Mouse (Mus musculus) large intestine, adult 2 months (tissue): ENCODE data around the gene Fam168b. TPM values are rescaled to one million over a fixed set of nuclear protein-coding genes. Genes with fewer than 3 reads are reported as not detected.

Experiments
- DNase-seq: peaks from one replicate; pipeline ENCODE4 v3.0.0-alpha.2; 2012; ENCODE audit warnings: low read depth, low spot score
- WGBS: fragments of 180-500 bp; shearing (Covaris S2); methylation state at CpG from one replicate; pipeline ENCODE4 v1.1.7; 2018; 5-methylcytosine and 5-hydroxymethylcytosine counted together
- polyA plus RNA-seq: library from polyadenylated mRNA; depleted of rRNA; stranded (reverse); fragments of >200 nt; gene quantifications from 2 replicates; pipeline ENCODE4 v1.2.3, GENCODE M21; 2012

The Fam168b gene
- polyA plus RNA-seq, 1 experiment = 115 TPM

GRCm38 (mm10) chr1:34852116-34852878 lies 9.4 kb upstream of the Fam168b start:
- WGBS = 26% methylated on average over 11 of the region's 11 CpGs

GRCm38 (mm10) chr1:34851562-34851961 lies 8.7 kb upstream of the Fam168b start:
- DNase-seq = peak; percentile 83
- 6% methylated on average over 6 of the region's 6 CpGs for WGBS

More at GRCm38 (mm10) chr1:34852116-34852878, 9.4 kb upstream of the Fam168b start:
- DNase-seq = no peak

GRCm38 (mm10) chr1:34850343-34851136 lies 7.7 kb upstream of the Fam168b start:
- WGBS = 24% methylated on average over 11 of the region's 11 CpGs
- no peak for DNase-seq

- peak; percentile 83 for DNase-seq
- WGBS = 1% methylated on average over 39 of the region's 40 CpGs
Observed at GRCm38 (mm10) chr1:34849745-34850342, 7.0 kb upstream of the Fam168b start, which contains the start of gene Plekhb2. TSS of gene Plekhb2 (plus strand) at chr1:34849976.

DNA sequence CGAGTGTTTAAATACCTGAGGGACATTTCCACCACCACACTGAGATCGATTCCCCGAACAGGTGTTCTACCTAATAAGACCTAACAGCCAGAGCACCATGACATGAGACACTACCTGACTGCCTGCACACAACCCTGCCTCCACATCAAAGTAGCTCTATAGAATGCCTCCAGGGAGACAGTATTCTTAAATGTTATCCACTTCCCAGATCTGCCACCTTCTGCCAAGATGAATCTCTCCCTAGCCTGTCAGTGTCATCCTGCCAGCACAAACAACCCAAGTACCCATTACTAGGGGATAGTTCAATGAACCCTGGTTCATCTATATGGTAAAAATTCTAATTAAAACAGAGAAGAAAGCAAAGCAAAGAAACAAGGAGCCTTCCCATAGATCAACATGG lies 4.2 kb upstream of the Fam168b start:
- no peak for DNase-seq
- 89% methylated on average over 3 of the region's 3 CpGs for WGBS

DNA sequence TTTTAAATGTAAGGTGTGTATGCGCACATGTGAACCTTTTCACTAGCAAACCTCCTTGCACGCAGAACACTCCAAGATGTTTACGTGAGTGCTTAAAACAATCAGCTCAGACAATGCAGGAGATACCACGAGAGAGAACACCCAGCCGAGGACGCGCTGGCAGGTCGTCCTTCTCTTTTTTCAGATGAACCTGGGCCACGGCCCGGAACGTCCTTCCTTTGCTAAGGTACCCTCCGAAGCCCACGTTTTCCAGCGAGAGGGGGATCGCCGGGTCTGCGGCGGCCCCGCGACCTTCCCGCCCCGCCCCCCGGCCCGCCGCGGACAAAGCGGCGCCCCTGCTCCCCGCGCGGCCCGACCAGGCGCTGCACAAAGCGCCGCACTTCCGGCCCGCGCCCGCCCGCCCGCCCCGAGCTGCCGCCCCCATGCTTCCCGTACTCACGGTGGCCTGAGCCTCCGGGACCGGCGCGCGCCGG lies 440 bp downstream of the Fam168b start:
- DNase-seq = no peak
- under 1% methylated on average over 51 of the region's 51 CpGs for WGBS

- DNase-seq = no peak
- 2% methylated on average over 12 of the region's 12 CpGs for WGBS
Observed at GRCm38 (mm10) chr1:34841709-34842388, 1.0 kb downstream of the Fam168b start.

DNA sequence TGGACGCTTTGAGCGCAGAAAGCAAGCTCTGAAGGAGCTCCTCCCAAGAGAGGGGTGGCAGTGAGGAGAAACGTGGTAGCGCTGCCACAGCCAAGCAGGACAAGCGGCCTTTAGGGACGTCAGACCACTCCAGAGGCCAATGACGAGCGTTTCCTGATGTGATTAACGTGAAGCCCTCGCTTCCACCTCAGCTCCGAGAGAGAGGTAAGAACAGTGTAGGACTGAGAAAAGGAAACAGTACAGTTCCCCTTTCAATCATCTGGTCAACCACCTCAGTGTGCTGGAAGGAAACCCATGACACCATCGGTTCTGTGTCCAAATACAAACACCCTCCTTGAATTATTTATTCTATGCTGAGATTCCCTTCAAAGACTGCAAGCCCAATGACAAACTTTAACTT lies 3.6 kb downstream of the Fam168b start:
- WGBS = 66% methylated on average over 12 of the region's 12 CpGs
- no peak for DNase-seq

DNA sequence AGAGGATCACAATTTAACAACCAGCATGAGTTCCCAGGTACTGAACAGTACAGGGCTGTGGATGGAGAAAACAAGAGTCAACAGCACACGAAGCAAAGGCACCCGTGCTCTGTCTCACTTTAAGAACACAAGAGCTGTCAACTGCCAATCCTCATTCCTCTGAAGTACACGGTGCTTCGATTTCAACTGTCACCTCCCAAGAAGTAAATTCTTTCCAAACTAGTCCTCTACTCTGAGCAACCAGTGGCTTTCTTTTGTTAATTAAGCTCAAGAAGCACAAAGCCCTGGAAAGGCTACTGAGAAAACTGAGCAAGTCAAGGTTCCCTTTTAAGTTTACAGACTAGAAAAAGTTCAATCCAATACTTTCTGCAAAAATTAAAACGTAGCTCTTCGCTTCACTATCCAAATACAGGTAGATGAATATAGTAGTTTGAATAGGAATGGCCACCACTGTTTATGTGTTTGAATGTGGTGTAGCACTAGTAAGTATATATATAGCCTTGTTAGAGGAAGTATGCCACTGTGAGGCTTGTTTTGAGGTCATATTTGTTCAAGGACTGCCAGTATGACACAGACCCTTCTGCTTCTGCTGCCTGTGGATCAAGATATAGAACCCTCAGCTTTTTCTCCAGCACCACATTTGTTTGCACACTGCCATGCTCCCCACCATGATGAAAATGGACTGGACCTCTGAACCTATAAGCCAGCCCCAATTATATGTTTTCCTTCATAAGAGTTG lies 4.7 kb downstream of the Fam168b start:
- DNase-seq = no peak
- WGBS = 52% methylated on average over 6 of the region's 6 CpGs

- no peak for DNase-seq
- 58% methylated on average over 2 of the region's 2 CpGs for WGBS
Observed at GRCm38 (mm10) chr1:34834904-34835303, 8.0 kb downstream of the Fam168b start.

DNA sequence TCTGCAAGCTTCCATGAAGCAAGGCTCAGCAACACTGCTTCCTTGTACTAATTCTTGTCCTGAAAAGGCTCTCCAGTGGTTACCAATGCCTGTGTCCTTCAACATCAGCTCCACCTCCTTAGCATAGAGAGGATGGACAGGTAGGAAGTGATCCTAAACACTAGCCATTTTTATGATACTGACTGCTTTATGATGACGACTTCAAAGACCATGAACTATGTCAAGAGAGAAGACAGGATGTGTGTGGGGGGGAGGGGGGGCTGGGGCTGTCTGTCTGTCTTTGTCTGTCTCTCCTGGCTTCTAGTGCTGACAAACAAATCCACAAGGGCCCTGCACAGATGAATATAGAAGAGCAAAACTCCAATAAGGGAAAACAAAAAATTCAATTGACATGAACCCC lies 11.5 kb downstream of the Fam168b start:
- 15% methylated on average over 1 of the region's 1 CpGs for WGBS
- no peak for DNase-seq

DNA sequence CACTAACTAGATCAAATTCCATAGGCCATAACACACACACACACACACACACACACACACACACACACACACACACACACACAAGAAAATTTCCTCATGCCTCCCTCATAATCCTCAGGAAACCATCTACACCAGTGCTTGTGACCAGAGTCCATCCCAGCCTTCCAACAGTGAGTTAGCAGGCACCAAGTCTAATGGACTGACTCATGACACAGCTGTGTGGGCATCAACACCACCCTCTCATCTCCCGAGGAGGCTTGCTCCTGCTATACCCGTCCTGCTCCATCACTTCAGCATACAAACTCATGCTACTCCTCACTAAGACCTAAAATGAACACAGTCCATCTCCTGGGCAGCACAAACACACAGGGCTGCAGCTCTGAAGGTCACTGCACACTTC lies 11.9 kb downstream of the Fam168b start:
- WGBS = 38% methylated on average over 2 of the region's 2 CpGs

GRCm38 (mm10) chr1:34828528-34829294 lies 14.2 kb downstream of the Fam168b start:
- DNase-seq = no peak
- 68% methylated on average over 5 of the region's 5 CpGs for WGBS

More for the DNA sequence above, 11.9 kb downstream of the Fam168b start:
- DNase-seq = no peak

- no peak for DNase-seq
- WGBS = 48% methylated on average over 7 of the region's 7 CpGs
Observed at GRCm38 (mm10) chr1:34827900-34828299, 15.0 kb downstream of the Fam168b start.

DNA sequence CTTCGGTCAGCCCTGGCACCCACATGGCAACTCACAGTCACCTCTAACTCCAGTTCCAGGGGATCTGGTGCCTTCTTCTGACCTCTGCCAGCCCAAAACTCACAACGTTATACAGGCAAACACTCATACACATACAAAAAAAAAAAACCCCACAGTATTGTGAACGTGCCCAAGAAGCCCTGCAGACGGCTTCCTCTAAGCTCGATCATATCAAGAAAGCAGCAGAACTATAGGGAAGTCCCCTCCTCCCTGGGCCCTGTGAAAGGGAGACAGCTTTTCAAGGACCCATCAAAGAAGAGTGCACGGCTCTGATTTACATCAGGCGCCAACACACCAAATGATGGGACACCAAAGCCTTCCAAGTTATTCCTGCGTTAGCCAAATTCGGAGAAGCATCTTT lies 17.0 kb downstream of the Fam168b start:
- DNase-seq = no peak
- 84% methylated on average over 9 of the region's 9 CpGs for WGBS

DNA sequence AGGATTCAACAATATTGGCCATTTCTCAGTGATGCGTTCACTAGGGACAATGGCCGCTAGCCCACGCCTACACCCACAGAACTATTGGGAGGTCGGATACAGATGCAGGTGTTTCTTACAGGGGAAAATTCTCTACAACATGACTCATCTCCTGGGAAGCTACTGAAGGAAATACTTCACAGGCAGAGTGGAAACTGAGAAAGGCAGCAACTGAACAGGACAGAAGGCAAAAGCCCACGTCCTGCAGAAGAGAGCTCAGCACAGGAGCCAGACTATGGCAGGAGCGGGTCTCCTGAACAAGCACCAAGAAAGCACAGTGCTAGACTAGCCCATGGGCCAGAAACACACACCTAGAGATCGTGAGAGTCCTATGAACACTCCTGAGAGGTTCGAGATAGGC lies 18.7 kb downstream of the Fam168b start:
- no peak for DNase-seq
- WGBS = 81% methylated on average over 8 of the region's 8 CpGs

GRCm38 (mm10) chr1:34823353-34823752 lies 19.5 kb downstream of the Fam168b start:
- no peak for DNase-seq
- WGBS = 80% methylated on average over 6 of the region's 6 CpGs

DNA sequence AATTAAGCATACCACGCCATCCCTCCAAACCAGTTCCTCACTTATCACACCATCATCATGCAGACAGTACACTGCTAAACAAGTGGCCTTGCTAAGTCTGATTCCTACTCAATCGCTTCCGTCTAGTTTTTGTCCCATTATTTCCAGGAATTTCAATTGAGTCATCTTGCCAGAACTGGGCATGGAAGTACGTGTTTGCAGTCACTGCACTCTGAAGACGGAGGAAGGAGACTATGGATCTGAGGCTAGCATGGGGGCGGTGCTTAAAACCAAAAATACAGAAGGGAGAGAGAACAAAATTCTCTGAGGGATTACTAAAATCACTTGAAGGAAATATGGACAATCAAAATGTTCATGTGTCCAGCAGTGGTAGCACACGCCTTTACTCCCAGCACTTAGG lies 20.1 kb downstream of the Fam168b start:
- no peak for DNase-seq
- WGBS = 96% methylated on average over 7 of the region's 7 CpGs
